Mouse (Mus musculus) limb, embryonic 12.5 days (tissue): ENCODE results near the gene Bnipl. TPM values are rescaled to one million over a fixed set of nuclear protein-coding genes. Genes with fewer than 3 reads are reported as not detected.

Source experiments
- ATAC-seq: fragments of 200-750 bp; cut with Nextera tagmentation; 2 replicates; pipeline ENCODE4 v1.8.0; 2017; ENCODE audit warnings: low read depth, moderate TSS enrichment; ENCODE audit not compliant: insufficient number of reproducible peaks, insufficient read depth, low FRiP score, low TSS enrichment
- H3K27ac ChIP-seq: fragments of 300-500 bp; sonication (generic); 2 replicates; pipeline ENCODE4 v1.5.1; 2016; ENCODE audit warnings: mild to moderate bottlenecking, moderate library complexity
- H3K27me3 ChIP-seq: fragments of 300-500 bp; sonication (generic); 2 replicates; pipeline ENCODE4 v1.6.1; 2016; ENCODE audit warnings: mild to moderate bottlenecking, moderate library complexity
- H3K36me3 ChIP-seq: fragments of 300-500 bp; sonication (generic); 2 replicates; pipeline ENCODE4 v1.6.1; 2016; ENCODE audit warnings: mild to moderate bottlenecking, moderate library complexity
- H3K4me1 ChIP-seq: fragments of 300-500 bp; sonication (generic); replicated peaks from 2 replicates; pipeline ENCODE4 v1.6.1; 2016
- H3K4me2 ChIP-seq: fragments of 300-500 bp; sonication (generic); 2 replicates; pipeline ENCODE4 v1.6.1; 2016; ENCODE audit warnings: mild to moderate bottlenecking, moderate library complexity
- H3K4me3 ChIP-seq: fragments of 300-500 bp; sonication (generic); replicated peaks from 2 replicates; pipeline ENCODE4 v1.5.1; 2016; ENCODE audit warnings: mild to moderate bottlenecking
- H3K9ac ChIP-seq: fragments of 300-500 bp; sonication (generic); replicated peaks from 2 replicates; pipeline ENCODE4 v1.6.1; 2016; ENCODE audit warnings: mild to moderate bottlenecking, moderate library complexity
- H3K9me3 ChIP-seq: fragments of 300-500 bp; sonication (generic); 2 replicates; pipeline ENCODE4 v1.6.1; 2016; ENCODE audit warnings: mild to moderate bottlenecking, moderate library complexity
- WGBS: fragments of 180-500 bp; shearing (Covaris S2); methylation state at CpG from one replicate; pipeline ENCODE4 v1.1.7; 2016; 5-methylcytosine and 5-hydroxymethylcytosine counted together
- polyA plus RNA-seq: library from polyadenylated mRNA; unstranded; fragments of >200 nt; fragmentation: Nextera tagmentation; extraction: Ambion mirVana; gene quantifications from 2 replicates; pipeline ENCODE4 v1.2.1, GENCODE M21; 2016

The Bnipl gene
- polyA plus RNA-seq, 1 experiment from 2014 or later = 0.75 TPM

DNA sequence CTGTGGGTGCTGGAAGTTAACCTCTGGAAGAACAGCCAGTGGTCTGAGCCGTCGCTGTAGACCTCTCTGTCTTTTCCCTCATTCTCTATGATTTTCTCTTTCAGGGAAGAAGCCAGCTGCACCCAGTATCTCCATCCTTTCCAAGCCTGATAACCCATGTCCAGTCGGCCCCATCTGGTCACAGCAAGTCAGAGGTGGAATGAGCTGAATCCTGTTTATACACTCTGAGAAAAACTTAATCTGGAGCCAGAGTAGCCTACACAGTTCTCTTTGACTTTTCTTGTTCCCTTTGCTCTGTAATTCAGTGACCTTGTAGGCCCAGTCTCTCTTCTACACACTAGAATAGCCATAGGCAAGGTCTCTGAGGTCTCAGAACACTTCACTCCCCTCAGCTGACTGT is 36.5 kb upstream of the Bnipl start:
- peaks cover 56% of the 10 kb centered on the region for H3K36me3 ChIP-seq
- 94% methylated on average over 3 of the region's 3 CpGs for WGBS
- no peak for ATAC-seq

DNA sequence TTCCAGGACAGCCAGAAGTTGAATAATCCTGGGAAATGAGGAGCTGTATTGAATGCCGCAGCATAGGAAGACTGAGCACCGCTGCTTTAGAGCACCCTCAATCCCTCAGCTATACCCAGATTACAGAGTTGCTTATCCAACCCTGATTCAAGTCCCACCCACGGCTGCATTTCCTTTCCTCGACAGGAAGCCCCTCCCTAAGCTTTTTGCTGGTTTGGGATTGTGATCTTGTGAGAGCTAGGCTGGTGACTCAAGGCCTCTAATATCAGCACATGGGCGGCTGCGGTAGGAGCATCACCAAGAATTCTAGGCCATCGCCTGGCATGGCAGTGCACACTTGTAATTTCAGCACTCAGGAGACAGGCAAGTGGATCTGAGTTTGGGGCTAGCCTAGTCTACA is 35.5 kb upstream of the Bnipl start:
- Histone ChIP-seq H3K4me2 (no peak overlapping the region), H3K27me3 (no peaks in the 10 kb centered on the region), H3K9ac (no peak overlapping the region), H3K4me3 (no peak overlapping the region), H3K4me1 (peaks cover 17% of the 10 kb centered on the region), H3K27ac (no peak overlapping the region), H3K36me3 (peaks cover 45% of the 10 kb centered on the region), H3K9me3 (no peaks in the 10 kb centered on the region)
- no peak for ATAC-seq
- WGBS = 86% methylated on average over 7 of the region's 7 CpGs

More for the DNA sequence above, 36.5 kb upstream of the Bnipl start:
- no peak overlapping the region for H3K4me3 ChIP-seq
- no peak overlapping the region for H3K9ac ChIP-seq
- H3K27ac ChIP-seq = no peak overlapping the region
- H3K4me2 ChIP-seq = no peak overlapping the region
- H3K9me3 ChIP-seq = no peaks in the 10 kb centered on the region
- no peaks in the 10 kb centered on the region for H3K27me3 ChIP-seq
- peaks cover 17% of the 10 kb centered on the region for H3K4me1 ChIP-seq

DNA sequence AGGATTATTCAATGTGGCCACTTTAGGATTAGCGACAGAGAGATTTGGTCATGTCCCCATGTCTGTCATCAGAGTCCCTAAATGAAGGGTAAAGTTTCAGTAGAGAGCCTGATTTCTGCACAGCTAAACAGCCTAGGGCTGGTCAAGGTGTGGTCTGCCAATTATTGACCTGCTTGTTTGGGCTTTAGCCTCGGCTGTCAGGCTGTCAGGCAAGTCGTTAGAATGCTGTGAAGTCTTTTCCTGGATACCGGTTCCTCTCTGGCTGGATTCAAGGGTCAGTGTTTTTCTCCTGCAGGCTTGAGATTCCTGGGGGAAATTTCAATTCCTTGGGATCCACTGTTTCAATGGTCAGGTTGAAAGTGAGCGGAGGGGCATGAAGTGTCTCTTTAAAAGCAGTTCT is 35.0 kb upstream of the Bnipl start:
- Histone ChIP-seq H3K9ac (no peak overlapping the region), H3K4me2 (no peak overlapping the region), H3K36me3 (peaks cover 40% of the 10 kb centered on the region), H3K4me1 (peaks cover 17% of the 10 kb centered on the region), H3K4me3 (no peak overlapping the region), H3K9me3 (no peaks in the 10 kb centered on the region), H3K27me3 (no peaks in the 10 kb centered on the region), H3K27ac (no peak overlapping the region)
- no peak for ATAC-seq
- 60% methylated on average over 5 of the region's 5 CpGs for WGBS

DNA sequence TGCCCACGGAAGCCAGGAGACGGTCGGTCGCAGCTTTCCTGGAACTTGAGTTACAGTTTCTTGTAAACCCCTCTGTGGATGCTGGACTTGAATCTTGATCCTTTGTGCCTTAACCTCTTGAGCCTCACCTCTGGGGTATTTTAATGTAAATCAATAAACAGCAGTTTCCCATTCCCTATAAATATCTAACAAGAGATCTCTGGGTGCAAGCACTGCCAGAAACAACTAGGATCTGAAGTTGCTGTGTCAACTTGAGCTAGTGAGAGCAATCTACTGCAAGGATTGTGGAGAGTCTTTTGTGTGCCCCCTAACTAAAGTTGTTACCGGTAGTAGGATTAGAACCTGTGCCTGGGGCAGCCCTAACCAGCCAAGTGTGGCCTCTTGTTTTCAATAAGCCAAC is 34.4 kb upstream of the Bnipl start:
- H3K36me3 ChIP-seq = peaks cover 34% of the 10 kb centered on the region
- no peaks in the 10 kb centered on the region for H3K9me3 ChIP-seq
- WGBS = 93% methylated on average over 5 of the region's 5 CpGs
- ATAC-seq = no peak
- no peak overlapping the region for H3K9ac ChIP-seq
- H3K4me1 ChIP-seq = peaks cover 20% of the 10 kb centered on the region
- H3K27ac ChIP-seq = no peak overlapping the region
- H3K4me2 ChIP-seq = no peak overlapping the region
- H3K27me3 ChIP-seq = no peaks in the 10 kb centered on the region
- no peak overlapping the region for H3K4me3 ChIP-seq

DNA sequence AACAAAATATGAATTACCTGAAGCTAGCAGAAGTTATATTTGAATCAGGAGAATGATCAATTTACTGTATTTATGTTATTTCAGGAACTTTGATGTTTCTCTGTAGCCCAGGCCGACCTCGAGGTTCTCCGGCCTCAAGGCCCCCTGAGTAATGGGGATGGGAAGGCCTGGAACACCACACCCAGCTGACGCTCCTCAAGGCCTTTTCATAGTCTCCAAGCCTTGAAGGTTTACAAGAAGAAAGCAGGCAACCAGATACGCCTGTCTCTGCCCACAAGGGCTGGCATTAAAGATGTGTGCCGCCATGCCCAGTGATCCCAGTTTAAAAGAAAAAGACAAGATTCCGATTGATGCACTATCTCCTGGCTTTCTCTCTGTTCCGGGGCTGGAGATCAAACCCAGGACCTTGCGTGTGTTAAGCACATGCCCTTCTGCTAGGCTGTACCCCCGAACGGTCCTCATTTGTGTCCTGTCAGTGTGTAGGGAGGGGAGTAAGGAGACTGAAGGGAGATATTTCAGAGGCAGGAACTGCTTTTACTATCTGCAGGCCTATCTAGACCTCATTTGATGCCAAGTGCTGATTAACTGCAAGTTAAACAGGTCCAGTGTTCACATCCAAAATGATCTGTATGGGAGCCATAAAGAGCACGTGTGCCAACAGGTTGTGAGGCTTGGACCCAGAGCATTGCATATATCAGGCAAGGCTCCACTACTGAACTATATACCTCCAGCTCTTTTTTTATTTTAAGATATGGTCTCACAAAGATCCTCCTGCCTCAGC is 33.7 kb upstream of the Bnipl start:
- H3K4me1 ChIP-seq = peaks cover 20% of the 10 kb centered on the region
- H3K9ac ChIP-seq = no peak overlapping the region
- H3K36me3 ChIP-seq = peaks cover 27% of the 10 kb centered on the region
- H3K4me3 ChIP-seq = 0 out of 2 replicates have a peak overlapping the region, but pooled peaks have one; percentile 73
- 89% methylated on average over 12 of the region's 12 CpGs for WGBS
- H3K27ac ChIP-seq = no peak overlapping the region; the same call in 1 of the 2 replicates
- H3K9me3 ChIP-seq = no peaks in the 10 kb centered on the region
- no peak for ATAC-seq
- H3K27me3 ChIP-seq = no peaks in the 10 kb centered on the region
- peak overlapping the region; percentile 79 for H3K4me2 ChIP-seq

DNA sequence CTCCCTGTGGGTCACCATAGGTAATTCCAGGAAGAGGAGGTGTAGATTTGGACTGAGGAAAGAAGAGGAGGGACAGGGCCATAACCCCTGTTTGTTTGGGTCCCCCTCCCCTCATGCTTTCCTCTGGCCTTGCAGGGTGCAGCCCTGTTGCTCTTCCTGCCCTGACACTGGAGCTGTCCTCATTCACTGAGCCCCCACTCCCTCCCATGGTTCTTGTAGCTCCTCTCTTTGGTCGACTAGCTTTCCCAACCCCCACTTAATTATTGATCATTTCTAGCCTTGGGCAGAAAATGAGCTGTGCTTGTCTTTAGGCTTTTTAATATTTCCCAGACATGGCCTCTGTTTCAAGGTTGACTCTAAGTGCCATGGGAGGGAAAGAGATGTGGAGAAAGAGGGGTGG is 33.1 kb upstream of the Bnipl start:
- peak overlapping the region; percentile 73 for H3K4me3 ChIP-seq
- no peaks in the 10 kb centered on the region for H3K27me3 ChIP-seq
- no peak for ATAC-seq
- peak overlapping the region; percentile 79 for H3K4me2 ChIP-seq
- WGBS = 8% methylated on average over 1 of the region's 1 CpGs
- peaks cover 20% of the 10 kb centered on the region for H3K4me1 ChIP-seq
- no peak overlapping the region; the same call in 1 of the 2 replicates for H3K27ac ChIP-seq
- H3K9me3 ChIP-seq = no peaks in the 10 kb centered on the region
- H3K9ac ChIP-seq = peak overlapping the region; percentile 84
- peaks cover 21% of the 10 kb centered on the region for H3K36me3 ChIP-seq

DNA sequence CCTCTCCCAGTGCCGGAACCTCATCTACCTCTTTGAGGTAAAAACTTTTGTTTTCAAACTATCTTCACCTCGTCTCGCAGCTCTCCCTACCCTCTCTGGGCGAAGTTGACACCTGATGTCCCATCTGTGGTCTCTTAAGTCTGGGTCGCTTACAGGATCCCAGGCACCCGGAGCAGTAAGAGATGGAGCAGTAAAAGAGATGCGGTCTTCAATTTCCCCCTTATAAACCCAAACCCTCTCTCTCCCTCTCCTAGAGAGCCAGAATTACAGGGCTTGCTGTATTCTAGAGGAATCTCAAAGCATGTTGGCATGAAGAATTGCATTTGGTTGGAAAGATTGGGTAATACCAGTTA is 32.6 kb upstream of the Bnipl start:
- no peak for ATAC-seq
- peak overlapping the region; percentile 73 for H3K4me3 ChIP-seq
- H3K27me3 ChIP-seq = no peaks in the 10 kb centered on the region
- peaks cover 20% of the 10 kb centered on the region for H3K4me1 ChIP-seq
- no peaks in the 10 kb centered on the region for H3K9me3 ChIP-seq
- peaks cover 16% of the 10 kb centered on the region for H3K36me3 ChIP-seq
- H3K9ac ChIP-seq = peak overlapping the region; percentile 84
- WGBS = under 1% methylated on average over 7 of the region's 7 CpGs
- H3K27ac ChIP-seq = peak overlapping the region; percentile 96
- H3K4me2 ChIP-seq = peak overlapping the region; percentile 79

DNA sequence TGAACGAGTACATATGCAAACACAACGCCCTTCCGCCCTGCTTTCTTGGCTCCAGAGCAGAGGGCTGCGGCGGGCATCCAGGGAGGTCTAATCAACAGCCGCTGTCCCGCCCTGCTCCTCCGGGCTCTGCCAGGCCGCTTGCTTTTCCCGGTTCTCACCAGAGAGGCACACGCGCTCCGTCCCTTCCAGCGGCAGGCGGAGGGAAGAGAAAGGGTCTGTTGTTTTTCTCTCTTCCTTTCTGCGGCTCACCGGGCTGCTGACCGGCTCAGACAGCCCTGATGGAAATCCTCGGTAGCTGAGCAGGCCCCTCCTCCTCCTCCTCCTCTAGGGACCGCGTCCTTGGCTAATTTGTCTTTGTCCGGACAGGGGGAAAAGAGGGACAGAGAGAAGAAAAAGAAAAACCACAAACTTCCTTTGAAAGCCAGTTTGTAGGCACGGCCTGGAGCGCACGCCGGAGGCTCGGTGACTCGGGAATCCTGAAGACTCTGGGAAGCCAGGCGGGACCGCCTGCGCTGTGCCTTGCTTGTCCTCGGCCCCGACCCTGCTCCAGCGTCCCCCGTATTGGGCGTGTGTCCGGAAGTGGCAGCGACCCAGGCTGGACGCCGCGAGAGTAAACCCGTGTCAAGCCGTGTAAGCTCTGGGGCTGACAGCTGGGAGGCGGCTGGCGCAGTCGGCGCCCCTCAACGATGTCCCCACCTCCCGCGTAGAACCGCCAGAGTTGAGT is 32.0 kb upstream of the Bnipl start:
- peak overlapping the region; percentile 79 for H3K4me2 ChIP-seq
- H3K27me3 ChIP-seq = no peaks in the 10 kb centered on the region
- H3K27ac ChIP-seq = peak overlapping the region; percentile 96
- H3K4me1 ChIP-seq = peaks cover 20% of the 10 kb centered on the region
- H3K9ac ChIP-seq = peak overlapping the region; percentile 84
- no peaks in the 10 kb centered on the region for H3K9me3 ChIP-seq
- peaks cover 13% of the 10 kb centered on the region for H3K36me3 ChIP-seq
- under 1% methylated on average over 49 of the region's 51 CpGs for WGBS
- H3K4me3 ChIP-seq = peak overlapping the region; percentile 73
- peak; percentile 45; the same call in 1 of the 2 replicates for ATAC-seq

DNA sequence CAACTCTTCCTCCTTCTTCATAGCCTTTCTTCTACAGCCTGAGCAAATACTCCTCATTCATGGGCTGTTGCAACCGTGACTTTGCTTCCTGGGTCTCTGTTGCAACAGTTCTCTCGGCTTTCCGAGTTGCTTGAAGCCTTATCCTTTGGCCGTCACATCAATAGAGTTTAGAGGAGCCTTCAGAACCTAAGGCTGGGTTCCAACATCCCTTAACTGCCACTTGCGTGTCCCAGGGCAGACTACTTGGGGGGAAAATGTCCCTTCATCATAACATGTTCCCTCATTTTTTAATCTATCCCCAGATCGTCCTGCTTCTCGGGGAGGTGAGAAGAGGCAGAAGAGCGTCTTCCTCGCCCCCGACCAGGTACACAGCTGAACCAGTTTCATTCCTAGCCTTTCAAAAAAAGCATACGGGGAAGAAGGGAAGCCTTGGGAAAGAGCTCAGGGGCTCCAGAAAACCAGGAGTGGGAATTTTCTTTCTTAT is 31.4 kb upstream of the Bnipl start:
- Histone ChIP-seq H3K27me3 (no peaks in the 10 kb centered on the region), H3K36me3 (peaks cover 9% of the 10 kb centered on the region; the same call in 1 of the 2 replicates), H3K27ac (peak overlapping the region; percentile 96), H3K4me2 (peak overlapping the region; percentile 79), H3K9ac (peak overlapping the region; percentile 84), H3K9me3 (no peaks in the 10 kb centered on the region), H3K4me1 (peaks cover 20% of the 10 kb centered on the region), H3K4me3 (peak overlapping the region; percentile 73)
- ATAC-seq = no peak
- 2% methylated on average over 11 of the region's 11 CpGs for WGBS

DNA sequence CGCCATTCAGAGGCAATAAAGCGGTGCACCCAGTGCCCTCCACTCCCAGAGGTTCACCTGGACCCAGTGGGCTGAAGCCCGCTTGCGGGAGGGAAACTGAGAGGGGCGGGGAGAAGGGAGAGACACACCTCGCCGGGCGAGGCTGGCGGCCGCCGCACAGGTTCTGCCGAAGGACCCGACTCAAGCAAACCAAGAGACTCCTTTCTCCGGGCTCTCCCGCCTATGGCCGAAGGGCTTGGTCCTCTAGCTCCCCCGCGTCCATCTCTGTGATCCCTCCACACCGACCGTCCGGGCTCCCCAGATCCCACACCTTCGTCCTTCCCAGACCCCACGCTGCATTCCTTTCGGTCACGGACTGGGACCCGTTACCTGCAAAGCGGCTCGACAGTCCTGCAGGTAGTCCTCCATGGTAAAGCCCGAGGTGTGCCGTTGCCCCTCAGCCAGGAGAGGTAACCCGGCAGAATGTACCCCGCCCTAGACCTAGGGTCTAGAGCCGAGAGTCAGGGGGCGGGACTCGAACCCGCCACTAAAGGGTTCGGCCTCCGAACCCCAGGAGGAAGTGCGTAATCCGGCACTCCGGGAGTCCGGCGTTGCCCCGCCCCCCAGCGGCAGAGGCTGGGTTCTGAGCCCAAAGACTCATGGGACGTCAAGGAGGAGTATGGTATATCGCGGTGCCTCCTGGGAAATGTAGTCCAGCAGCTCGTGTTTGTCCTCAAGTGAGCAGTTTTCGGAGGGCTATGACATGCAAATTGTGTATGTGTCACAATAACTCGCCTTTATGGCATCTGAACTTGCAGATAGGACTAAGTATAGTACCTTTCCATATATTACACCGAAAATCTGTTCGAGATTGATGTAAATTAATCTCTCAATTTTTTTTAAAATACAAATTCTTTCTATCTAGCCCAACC is 30.5 kb upstream of the Bnipl start, which contains the start of the genes Mindy1 and Prune1:
Gene Mindy1, plus strand, starts transcription at position 130 of the 911 bp plus-strand sequence.
Gene Prune1, minus strand, starts transcription at position 861 of the 911 bp plus-strand sequence.
- H3K9ac ChIP-seq = peak within 1 kb of the TSS; percentile 84
- WGBS = under 1% methylated on average over 53 of the region's 53 CpGs
- peaks cover 20% of the 10 kb centered on the region for H3K4me1 ChIP-seq
- H3K27ac ChIP-seq = peak within 1 kb of the TSS; percentile 96
- peak; percentile 87 for ATAC-seq
- no peaks in the 10 kb centered on the region for H3K9me3 ChIP-seq
- H3K27me3 ChIP-seq = no peaks in the 10 kb centered on the region
- H3K4me2 ChIP-seq = peak within 1 kb of the TSS; percentile 79
- peaks cover 6% of the 10 kb centered on the region; the same call in 1 of the 2 replicates for H3K36me3 ChIP-seq
- peak within 1 kb of the TSS; percentile 73 for H3K4me3 ChIP-seq
